Mouse (Mus musculus) activated CD4-positive, CD25-positive, alpha-beta regulatory T cell, adult 4 months (primary cell): Measurements from ENCODE around the gene Itpkb. TPM values are rescaled to one million over a fixed set of nuclear protein-coding genes. Genes with fewer than 3 reads are reported as not detected.

Source experiments
- ATAC-seq: one replicate; pipeline ENCODE4 v1.8.0; 2017
- polyA plus RNA-seq, 2 experiments: library from polyadenylated mRNA; unstranded; fragments of 100-300 nt; shearing (Covaris generic); gene quantifications; one replicate each; pipeline ENCODE4 v1.2.1; 2017

Itpkb gene
- polyA plus RNA-seq, 2 experiments from 2014 or later, result 29.8 to 38.2 TPM

GRCm38 (mm10) chr1:180473566-180473965 lies 143.3 kb downstream of the Itpkb start:
- no peak for ATAC-seq

Other genes starting within 250 kb of the Itpkb start
- gene Coq8a, start 130.9 kb upstream of the Itpkb start, polyA plus RNA-seq, result 10 to 100 TPM; 25.3 to 28.8 TPM
- gene Psen2, start 67.0 kb upstream of the Itpkb start, polyA plus RNA-seq, result 100 to 1,000 TPM; 109 to 116 TPM
- gene Stum, start 153.0 kb downstream of the Itpkb start, polyA plus RNA-seq, result not detected
- gene Parp1, start 238.4 kb downstream of the Itpkb start, polyA plus RNA-seq, result 10 to 100 TPM; 41.4 to 43.1 TPM